Mouse (Mus musculus) testis, postnatal 14 days (tissue): ENCODE measurements around the gene Twistnb.

ENCODE experiments used
- DNase-seq: peaks from one replicate; pipeline ENCODE4 v3.0.0; 2021; ENCODE audit warnings: low spot score

The Twistnb gene

DNA sequence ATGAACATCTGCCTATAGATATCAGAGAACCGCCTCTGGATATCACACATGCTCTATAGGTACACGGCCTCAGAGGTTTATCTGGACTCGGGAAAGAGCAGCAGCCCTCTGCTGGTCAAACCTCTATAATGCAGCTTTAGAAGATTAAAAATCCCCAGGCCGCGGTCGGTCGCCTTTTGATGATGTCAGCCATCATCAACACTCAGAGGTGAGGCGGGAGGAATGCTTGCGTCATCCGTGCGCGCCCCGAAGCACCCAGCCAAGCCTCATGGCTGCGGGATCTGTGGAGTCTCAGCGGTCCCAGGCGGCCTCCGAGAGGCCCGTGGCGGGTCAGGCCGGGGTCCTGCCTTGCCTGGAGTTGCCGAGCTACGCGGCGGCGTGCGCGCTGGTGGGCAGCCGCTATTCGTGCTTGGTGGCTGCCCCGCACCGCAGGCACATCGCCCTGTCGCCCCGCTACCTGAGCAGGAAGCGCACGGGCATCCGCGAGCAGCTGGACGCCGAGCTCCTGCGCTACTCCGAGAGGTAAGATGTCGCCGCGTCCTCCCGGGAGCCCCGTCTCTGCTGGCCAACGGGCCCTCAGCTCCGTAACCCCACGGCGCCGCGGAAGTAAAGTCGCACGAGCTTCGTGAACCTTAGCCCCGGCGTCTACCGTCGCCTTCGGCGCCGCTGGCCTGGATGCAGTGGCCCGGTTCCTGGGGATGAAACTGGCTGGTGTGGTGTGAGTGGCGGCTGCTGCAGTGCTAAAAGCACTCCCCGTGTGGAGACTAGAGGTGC, at the start of gene Twistnb:
Gene Twistnb (plus strand): TSS at position 249 of the 774 bp plus-strand sequence.
- peak; percentile 96 for DNase-seq

- peak; percentile 29 for DNase-seq
Measured at GRCm38 (mm10) chr12:33388842-33389241, 40.6 kb upstream of the Twistnb start.

DNA sequence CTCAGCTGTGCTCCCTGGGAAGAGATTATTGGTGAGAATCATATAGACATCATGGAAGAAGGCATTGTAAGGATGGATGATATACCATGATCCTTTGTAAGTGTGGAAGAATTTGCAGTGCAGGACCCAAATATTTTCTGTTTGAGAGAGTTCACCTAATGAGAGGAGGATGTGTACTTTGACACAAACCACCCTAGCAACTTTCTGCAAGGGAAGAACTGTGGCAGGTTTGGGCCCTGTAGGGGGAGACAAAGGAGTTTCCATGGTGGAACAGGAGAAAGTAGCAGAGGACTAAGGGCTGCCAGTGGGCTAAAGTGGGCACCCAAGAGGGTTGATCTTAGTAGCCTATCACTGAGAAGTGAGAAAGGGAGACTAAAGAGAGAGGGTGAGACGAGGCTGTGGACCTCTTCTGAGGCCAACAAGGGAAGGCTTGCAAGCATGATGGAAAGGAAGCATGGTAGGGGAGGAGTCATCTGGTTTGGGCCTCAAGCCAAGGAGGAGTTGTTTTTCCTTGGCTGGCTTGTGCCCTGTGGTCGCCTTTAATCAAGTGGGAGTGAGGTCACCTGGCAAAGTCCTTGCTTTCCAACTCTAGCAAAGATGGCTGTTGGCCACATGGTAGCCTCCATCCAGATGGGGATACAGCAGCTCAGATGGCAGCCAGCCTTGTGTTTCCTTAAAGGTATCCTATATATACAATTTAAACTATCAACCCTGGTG, 38.4 kb upstream of the Twistnb start:
- DNase-seq = no peak

DNA sequence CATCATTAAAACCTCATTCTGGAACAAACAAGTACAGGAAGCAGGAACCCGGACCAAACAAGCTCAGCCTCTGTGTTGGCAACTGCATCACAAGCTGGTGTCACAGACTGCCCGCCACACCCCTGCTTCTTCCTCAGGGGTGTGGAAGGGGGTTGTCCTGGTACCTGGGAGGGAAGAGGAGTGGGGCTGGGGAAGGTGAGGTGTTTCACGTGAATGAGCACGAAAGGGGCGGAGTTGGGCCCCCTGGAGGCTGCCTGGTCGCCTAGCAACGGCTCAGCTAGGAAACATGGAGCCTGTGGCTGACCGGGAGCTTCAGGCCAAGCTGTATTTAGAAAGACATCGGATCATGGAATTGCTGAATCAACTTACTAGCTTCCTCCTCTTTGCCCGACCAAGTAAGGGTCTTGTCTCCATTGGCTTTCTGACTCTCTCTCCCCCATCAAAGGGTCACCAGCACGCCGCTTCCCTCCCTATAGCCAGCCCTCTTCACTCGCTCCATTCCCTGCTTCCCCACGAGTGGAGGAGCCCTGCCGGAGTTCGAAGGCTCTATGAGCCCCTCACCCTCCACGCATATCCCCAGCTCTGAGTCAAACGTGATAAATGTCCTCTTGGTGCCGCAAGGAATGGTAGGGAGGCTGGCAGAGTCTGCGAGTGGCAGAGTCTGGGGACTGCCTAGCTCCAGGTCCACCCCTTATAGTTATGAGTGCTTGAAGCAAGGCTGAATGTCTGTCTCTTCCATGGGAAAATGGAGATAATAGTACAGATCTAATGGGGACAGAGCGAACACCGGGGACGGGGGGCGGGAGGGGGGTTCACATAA, 34.4 kb upstream of the Twistnb start, which contains the start of gene Efcab10:
Gene Efcab10 (plus strand): TSS at position 51 of the 820 bp plus-strand sequence.
- peak; percentile 66 for DNase-seq

DNA sequence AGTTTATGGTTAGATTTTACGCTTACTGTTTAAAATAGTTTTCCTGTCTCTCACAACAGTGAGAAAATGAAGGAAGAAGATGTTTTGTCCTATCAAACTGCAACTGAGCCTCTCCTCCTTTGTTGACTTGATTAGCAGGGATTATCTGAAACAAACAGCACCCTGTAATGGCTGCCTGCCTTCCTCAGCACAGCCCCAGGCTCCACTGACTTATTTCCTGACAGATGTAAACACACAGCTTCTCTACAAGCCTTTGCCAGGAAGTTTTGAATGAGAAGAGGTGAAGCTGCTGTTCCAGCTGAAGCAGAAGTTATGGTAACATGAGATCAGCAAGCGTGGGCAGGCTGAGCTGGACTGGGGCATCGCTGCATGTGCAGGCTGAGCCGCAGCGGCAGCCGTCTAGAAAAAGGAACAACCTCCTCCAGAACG, 26.2 kb upstream of the Twistnb start:
- no peak for DNase-seq

DNA sequence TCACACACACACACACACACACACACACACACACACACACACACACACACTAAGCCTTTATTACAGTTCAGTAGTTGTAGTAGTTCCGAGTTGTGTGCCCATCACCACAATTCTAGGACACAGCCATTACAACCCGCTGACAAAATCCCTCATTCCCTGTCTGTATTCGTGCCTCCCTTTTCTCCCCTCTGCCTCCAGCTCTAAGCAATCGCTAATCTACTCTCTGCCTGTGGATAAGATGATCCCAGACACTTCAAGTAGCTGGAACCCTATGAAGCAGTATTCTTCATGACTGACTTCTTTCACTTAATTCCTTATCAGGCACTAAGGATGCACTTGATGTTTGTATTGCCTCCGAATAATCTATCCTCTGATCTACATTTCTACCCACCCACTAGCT, 24.4 kb upstream of the Twistnb start:
- DNase-seq = no peak

DNA sequence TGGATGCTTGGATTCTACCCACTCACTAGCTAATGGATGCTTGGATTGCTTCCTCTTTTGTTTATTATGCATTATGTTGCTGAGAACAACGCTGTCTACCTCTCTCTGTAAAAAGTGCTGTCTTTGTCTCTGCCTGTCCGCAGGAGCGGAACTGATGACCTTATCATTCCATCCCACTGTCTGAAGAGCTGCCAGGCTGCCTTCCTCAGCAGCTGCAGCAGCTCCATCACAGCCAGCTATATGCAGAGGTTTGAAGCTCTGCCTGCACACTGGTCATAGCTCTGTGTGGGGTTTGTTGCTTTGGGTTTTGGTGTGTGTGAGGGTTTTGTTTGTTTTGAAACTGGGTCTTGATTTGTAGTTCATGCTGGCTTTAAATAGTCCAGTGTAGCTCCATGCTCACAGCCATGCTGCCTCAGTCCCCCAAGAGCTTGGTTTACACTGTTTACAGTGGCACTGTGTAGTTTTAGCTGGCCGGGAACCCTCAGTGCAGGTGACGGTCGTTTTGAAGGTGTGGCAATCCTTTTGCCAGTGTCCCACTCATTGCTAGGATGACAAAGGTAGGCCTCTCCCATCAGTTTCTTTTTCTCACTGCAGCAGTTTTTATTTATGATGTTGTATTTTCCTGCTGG, 23.9 kb upstream of the Twistnb start:
- no peak for DNase-seq

GRCm38 (mm10) chr12:33411580-33412151, 17.8 kb upstream of the Twistnb start:
- DNase-seq = no peak

DNA sequence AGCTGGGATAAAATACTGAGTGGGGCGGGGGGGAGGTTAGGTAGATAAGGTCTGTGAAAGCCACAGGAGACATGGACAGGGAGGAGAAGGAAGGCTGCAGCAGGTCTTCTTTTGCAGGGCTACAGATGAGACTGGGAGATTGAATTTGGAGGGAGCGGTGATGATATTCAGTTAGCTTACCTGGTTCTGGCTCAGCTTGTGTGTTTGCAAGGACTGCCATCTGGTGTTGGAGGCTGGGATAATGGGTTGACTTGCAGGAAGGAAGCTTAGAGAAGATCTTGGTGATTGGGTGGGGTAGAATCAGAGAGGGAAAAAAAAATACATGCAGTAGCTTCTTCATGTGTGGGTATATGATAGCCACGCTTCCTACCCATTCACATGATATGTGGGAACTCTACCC, 5.1 kb upstream of the Twistnb start:
- no peak for DNase-seq

DNA sequence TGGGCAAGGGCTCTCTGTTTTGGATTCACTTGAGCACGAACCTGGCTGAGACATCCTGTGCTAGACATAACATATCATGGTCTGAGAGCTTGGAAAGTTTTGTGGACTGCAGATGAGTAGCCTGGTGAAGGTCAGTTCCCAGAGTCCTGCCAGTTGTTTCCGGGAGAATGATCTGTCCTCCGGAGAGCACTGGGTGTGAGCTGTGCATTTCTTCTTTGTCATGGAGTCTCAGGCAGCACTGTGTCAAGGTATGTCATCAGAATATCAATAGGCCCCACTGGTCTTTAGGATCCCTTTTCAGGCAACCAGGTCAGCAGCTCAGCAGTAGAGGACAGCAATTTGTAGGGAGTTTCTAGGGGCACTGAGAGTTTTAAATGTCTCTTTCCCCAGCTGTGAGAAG, 2.1 kb upstream of the Twistnb start:
- DNase-seq = no peak

DNA sequence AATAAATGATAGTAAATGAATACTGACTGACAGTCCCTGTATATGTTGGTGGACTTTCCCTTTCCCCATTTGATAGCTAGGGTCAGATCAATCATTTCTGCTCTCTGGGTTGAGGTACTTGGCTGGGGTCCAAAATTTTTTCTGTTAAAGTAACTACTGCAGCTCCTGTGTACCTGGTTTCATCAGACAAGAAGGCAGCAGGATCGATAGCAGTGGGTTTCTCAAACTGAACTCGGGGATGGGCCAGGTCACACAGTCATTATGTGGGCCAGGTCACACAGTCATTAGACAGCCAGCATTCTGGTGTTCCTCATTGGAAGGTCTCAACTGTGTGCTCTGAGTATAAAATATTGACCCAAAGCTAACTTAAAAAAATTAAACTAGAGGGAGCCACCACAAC, 1.7 kb upstream of the Twistnb start:
- DNase-seq = no peak

DNA sequence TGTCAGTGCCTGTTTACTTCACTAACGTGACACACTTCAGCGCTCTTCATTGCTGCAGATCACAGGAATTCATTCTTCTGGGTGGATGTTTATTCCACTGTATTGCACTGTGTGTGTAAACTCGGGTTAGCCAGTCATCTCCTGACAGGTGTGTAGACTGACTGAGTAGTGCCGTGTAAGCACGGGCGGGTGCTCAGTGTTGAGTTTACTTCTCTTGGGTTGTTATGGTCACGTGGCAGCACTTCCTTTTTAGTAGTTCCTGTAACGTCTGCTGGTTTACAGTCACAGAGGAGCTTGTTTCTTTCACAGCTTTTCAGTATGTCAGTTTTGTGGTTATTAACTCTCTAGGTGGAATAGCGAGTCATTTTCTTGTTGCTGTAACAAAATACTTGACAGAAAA, 4.4 kb downstream of the Twistnb start:
- no peak for DNase-seq

- no peak for DNase-seq
Measured at GRCm38 (mm10) chr12:33434758-33435157, 5.3 kb downstream of the Twistnb start.

- DNase-seq = no peak
Measured at GRCm38 (mm10) chr12:33455418-33455817, 26.0 kb downstream of the Twistnb start.

DNA sequence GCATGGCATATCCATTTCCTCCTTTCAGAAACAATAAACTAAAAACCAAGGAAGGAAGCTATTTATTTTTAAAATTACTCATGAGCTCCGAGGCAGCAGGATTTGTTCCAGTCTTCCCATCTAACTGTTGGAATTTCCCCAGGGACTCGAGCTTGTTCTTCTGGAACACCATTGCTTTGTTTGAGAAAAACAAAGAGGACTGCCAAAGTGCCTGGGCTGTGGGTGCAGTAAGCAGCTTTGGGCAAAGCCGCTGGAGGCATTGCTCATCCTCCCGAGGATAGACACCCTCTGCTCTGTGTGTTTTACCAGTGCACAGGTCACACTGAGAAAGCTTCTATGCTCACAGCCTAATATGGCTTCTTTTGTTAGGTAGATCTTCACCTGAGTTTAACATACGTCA, 26.8 kb downstream of the Twistnb start:
- DNase-seq = no peak

DNA sequence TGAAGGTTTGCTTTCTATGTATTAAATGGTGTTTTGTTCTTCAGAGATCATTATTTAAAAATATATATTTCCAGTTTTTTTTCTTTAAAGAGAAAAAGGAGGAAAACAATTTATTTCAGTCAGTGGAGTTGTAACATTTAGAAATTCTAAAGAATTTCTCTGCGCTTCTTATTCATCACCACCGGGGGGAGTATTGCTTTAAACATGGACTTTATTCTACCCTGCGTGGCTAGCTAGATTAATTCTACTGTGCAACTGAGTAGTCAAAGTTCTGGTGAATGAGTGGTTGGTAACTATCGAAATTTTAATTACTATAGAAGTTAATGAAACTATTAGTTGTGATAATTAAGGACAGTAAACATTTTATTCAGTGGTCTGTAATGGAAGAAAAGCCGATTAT, 51.5 kb downstream of the Twistnb start:
- no peak for DNase-seq

DNA sequence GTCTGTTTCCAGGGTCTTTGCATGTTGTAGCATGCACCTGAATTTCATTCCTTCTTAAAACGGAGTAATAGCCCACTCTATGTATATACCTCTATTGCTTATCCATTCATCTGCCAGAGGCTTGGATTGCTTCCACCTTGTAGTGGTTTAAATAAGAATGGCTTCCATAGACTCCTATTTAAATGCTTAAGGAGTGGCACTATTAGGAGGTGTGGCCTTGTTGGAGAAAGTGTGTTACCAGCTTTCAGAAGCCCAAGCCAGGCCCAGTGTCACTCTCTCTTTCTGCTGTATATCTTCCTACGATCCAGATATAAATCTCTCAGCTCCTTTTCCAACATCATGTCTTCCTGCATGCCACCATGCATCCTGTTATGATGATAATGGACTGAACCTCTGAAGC, 53.5 kb downstream of the Twistnb start:
- no peak for DNase-seq
